Mouse (Mus musculus) small intestine, adult 2 months (tissue): Measurements from ENCODE around the gene Prkx. TPM values are rescaled to one million over a fixed set of nuclear protein-coding genes. Genes with fewer than 3 reads are reported as not detected.

Experiments used
- H3K27ac ChIP-seq: fragments of 200-500 bp; 2 replicates; pipeline ENCODE4 v1.5.1; 2012; ENCODE audit warnings: low read depth, low read length, control low read depth, inconsistent platforms; ENCODE audit not compliant: insufficient read depth
- H3K27me3 ChIP-seq: fragments of 200-500 bp; 2 replicates; pipeline ENCODE4 v1.6.1; 2012; ENCODE audit warnings: mild to moderate bottlenecking, moderate library complexity, low read length, inconsistent platforms; ENCODE audit not compliant: control insufficient read depth, insufficient read depth
- H3K36me3 ChIP-seq: fragments of 200-500 bp; 2 replicates; pipeline ENCODE4 v1.6.1; 2012; ENCODE audit warnings: mild to moderate bottlenecking, low read length, control low read depth, inconsistent platforms; ENCODE audit not compliant: control insufficient read depth, insufficient read depth
- H3K4me1 ChIP-seq: fragments of 200-500 bp; 2 replicates; pipeline ENCODE4 v1.6.1; 2012; ENCODE audit warnings: low read length, inconsistent platforms, mixed read lengths; ENCODE audit not compliant: control insufficient read depth, insufficient read depth, insufficient read length
- H3K4me3 ChIP-seq: fragments of 200-500 bp; 2 replicates; pipeline ENCODE4 v1.5.1; 2012; ENCODE audit warnings: low read depth, mild to moderate bottlenecking, control low read depth, inconsistent platforms, low read length, moderate library complexity
- CTCF ChIP-seq: fragments of 200-500 bp; IDR thresholded peaks from 2 replicates; pipeline ENCODE4 v1.5.1; 2012; ENCODE audit warnings: low read depth, mild to moderate bottlenecking, control low read depth, inconsistent platforms, low read length, moderate library complexity, mixed read lengths; ENCODE audit not compliant: insufficient replicate concordance, insufficient read length; ENCODE audit errors: extremely low read depth
- POLR2A ChIP-seq: fragments of 200-500 bp; IDR thresholded peaks from 2 replicates; pipeline ENCODE4 v1.6.1; 2012; ENCODE audit warnings: low read depth, mild to moderate bottlenecking, control low read depth, inconsistent platforms, low read length, moderate library complexity
- WGBS: fragments of 180-500 bp; shearing (Covaris S2); methylation state at CpG from one replicate; pipeline ENCODE4 v1.1.7; 2018; 5-methylcytosine and 5-hydroxymethylcytosine counted together
- polyA plus RNA-seq: library from polyadenylated mRNA; depleted of rRNA; stranded (reverse); fragments of >200 nt; gene quantifications from 2 replicates; pipeline ENCODE4 v1.2.3, GENCODE M21; 2012; rRNA removed

The Prkx gene
- polyA plus RNA-seq, 1 experiment = 20.0 TPM

DNA sequence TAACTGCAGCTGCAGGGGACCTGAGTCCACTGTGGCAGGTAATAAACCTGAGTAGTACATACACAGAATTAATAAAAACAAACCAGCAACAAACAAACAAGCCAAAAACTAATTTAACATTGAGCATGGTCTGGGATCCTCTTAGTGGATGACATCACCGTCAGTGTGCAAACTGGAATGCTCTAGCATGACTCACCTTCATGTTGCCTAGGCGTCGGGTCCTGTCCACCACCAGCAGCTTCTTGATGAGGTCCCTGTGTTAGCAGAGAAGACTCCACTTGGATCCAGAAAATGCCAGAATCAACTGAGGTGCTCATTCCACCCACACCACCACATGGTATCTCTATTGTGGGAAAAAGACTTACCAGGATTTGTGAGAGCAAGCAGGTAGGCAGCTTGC is 30.9 kb downstream of the Prkx start:
- Histone ChIP-seq H3K4me1 (no peaks in the 10 kb centered on the region), H3K27ac (no peak overlapping the region), H3K4me3 (no peak overlapping the region), H3K27me3 (no peaks in the 10 kb centered on the region), H3K36me3 (peaks cover 4% of the 10 kb centered on the region)
- 92% methylated on average over 3 of the region's 3 CpGs for WGBS
- no peak for TF ChIP-seq POLR2A
- TF ChIP-seq CTCF = no peak

GRCm38 (mm10) chrX:77744260-77744659 is 51.8 kb downstream of the Prkx start:
- no peaks in the 10 kb centered on the region for H3K27me3 ChIP-seq
- WGBS = 39% methylated on average over 2 of the region's 2 CpGs
- H3K4me1 ChIP-seq = no peaks in the 10 kb centered on the region
- H3K27ac ChIP-seq = no peak overlapping the region
- no peak overlapping the region for H3K4me3 ChIP-seq
- no peaks in the 10 kb centered on the region for H3K36me3 ChIP-seq
- TF ChIP-seq POLR2A = no peak
- no peak for TF ChIP-seq CTCF

- WGBS = 7% methylated on average over 1 of the region's 1 CpGs
- peak; percentile 36; the same call in 1 of the 2 replicates for TF ChIP-seq CTCF
- TF ChIP-seq POLR2A = no peak
- no peaks in the 10 kb centered on the region for H3K36me3 ChIP-seq
Observed at GRCm38 (mm10) chrX:77741383-77741782, 54.7 kb downstream of the Prkx start.

DNA sequence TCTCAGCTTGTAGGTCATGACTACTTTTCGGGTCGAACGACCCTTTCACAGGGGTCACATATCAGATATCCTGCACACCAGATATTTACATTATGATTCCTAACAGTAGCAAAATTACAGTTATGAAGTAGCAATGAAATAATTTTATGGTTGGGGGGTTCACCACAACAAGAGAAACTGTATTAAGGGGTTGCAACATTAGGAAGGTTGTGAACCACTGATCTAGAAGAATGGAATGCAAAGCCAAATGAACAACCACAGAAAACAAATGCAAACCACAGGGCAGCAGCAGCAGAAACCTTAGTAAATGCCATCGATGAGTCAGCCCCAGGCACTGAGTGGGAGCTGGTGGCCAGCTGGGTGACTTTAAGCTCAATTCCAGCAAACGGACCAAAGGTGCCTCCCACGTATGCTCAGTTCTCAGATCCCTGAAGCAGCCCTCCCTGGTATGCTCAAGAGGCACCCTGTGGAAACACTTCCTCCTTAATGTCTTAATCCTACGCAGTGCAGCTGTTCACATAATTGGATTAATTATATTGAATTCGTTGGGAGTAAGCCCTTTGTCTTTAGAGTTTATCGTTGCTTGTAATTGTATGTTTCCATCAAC is 62.0 kb downstream of the Prkx start:
- Histone ChIP-seq H3K4me1 (no peaks in the 10 kb centered on the region), H3K36me3 (no peaks in the 10 kb centered on the region), H3K27ac (no peak overlapping the region), H3K4me3 (no peak overlapping the region), H3K27me3 (no peaks in the 10 kb centered on the region)
- WGBS = 69% methylated on average over 9 of the region's 9 CpGs
- TF ChIP-seq CTCF = no peak
- no peak for TF ChIP-seq POLR2A

More at GRCm38 (mm10) chrX:77741383-77741782, 54.7 kb downstream of the Prkx start:
- no peaks in the 10 kb centered on the region for H3K4me1 ChIP-seq
- no peak overlapping the region for H3K27ac ChIP-seq
- H3K4me3 ChIP-seq = no peak overlapping the region
- no peaks in the 10 kb centered on the region for H3K27me3 ChIP-seq

DNA sequence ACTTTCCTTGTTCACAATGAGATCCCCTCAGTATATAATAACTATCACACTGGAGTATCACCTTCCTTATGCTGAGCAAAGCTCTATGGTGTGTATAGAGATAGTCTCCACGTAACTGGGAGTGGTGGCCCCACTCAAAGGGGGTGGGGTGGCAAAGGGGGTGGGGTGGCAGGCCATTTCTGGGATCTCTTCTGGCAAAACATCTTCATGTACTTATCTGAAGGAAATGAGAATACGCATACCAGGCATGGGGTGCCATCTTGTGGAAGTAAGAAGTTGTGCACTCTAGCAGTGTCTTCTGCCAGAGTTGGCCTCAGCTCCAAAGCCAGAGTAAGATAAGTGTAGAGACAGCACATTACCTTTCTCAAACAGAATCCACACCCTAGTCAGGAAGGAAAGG is 75.8 kb downstream of the Prkx start:
- no peaks in the 10 kb centered on the region for H3K36me3 ChIP-seq

More for the DNA sequence above, 75.8 kb downstream of the Prkx start:
- no peak overlapping the region for H3K27ac ChIP-seq
- H3K4me3 ChIP-seq = no peak overlapping the region
- 15% methylated on average over 2 of the region's 2 CpGs for WGBS
- no peaks in the 10 kb centered on the region for H3K27me3 ChIP-seq
- no peak for TF ChIP-seq POLR2A
- TF ChIP-seq CTCF = peak; percentile 36; the same call in 1 of the 2 replicates
- H3K4me1 ChIP-seq = no peaks in the 10 kb centered on the region

Other genes starting within 250 kb of the Prkx start
- not detected in 2 replicates for gene Pbsn, start 57.3 kb upstream of the Prkx start, polyA plus RNA-seq
- not detected in 2 replicates for gene Gm14744, start 68.5 kb upstream of the Prkx start, polyA plus RNA-seq
- not detected in 2 replicates for gene 5430402E10Rik, start 128.8 kb upstream of the Prkx start, polyA plus RNA-seq